Mouse (Mus musculus): ENCODE measurements around the gene Ccdc9.
"Not testable (repeated sequence)": the region's sequence is repeated elsewhere in the genome, so short reads cannot be mapped to it uniquely, and the experiment has no call there.

DNA sequence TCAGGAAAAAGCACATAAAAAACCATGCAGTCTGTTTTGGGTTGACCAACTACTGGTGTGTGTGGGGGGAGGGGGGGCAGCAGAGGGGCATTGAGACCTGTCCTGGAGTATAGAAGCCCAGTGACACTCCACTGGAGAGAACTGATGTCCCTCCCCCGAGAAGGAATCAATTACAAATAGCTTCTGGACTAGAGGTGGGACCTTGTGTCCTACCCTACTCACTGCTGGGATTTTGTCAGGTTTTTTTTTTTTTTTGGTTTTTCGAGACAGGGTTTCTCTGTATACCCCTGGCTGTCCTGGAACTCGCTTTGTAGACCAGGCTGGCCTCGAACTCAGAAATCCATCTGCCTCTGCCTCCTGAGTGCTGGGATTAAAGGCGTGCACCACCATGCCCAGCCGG lies 20.5 kb upstream of the Ccdc9 start:
- not testable (repeated sequence) for TF ChIP-seq CTCF (IDR thresholded peaks at IDR 0.05; ENCODE audit: low read depth, low read length); POLR2A (IDR thresholded peaks at IDR 0.05; ENCODE audit: extremely low read depth, insufficient read depth, low read length)

All from liver, adult 2 months (tissue).